Mouse (Mus musculus): ENCODE data around the gene Adprhl1.

The Adprhl1 gene

DNA sequence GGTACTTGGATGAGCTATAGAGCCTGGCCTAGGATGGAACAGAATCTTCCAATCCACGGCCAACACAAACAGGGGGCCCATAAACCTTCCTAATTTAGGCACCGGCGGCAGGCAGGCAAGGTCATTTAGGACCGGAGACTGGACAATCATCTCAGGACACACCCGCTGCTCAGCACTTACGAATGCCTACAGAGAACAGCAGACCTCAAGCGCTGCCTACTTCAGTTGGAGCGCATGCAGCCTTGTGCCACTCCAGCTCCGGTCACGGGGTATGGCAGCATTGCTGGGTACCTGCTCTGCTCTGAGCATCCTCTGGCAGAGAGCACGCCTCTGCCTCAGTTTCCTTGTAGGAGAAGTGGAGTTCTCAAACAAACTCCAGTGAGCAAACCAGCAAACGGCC is 24.2 kb downstream of the Adprhl1 start:
- DNase-seq (ENCODE audit: low spot score) = no peak

DNA sequence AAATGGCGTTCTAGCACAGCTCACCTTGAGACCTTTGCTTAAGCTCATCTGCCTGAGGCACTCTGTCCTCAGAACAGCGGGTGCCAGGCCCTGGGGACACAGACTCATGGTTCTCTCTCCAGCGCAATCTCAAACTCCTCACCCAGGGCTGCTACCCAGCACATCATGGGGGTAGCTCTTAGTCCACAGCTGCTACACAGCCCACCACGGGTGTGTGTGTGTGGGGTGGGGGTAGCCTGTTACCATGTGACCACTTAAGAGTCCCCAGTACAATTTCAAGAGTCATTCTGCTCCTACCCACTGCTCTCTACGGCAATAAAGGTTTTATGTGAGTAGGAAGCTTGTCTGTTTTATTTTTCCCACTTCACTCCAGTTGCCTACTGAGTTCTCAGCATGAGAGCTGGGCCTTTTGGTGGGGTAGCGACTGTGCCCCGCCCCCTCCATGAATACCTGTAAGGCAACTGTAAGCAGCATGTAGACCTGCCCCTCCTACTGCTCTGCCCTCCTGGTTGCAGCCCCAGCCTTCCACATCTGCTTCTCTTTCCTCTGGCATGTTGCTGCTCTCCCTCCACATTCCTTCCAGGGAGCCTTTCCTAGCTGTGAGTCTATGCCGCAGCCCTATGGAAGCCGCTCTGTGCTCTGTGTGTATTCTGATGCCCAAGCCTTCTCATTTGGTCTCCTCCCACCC is 24.9 kb downstream of the Adprhl1 start:
- no peak for DNase-seq (ENCODE audit: low spot score)

DNA sequence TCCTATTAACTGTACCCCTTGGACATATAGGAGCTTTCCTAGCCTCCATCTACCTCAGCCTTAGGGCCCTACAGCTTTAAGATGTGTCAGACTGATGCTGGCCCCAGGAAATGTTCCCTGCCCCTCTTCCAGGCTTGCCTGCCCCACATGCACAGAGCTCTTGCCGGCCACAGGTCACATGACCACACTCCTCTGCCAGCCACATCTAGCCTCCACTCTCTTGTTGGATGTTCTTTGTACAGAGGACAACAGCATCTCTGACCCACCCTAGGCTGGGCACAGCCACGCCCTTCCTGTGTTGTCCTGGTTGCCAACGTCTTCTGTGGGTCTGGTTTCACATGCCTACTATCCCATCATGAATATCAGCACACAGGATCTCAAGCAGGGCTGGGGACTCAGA is 26.8 kb downstream of the Adprhl1 start:
- no peak for DNase-seq (ENCODE audit: low spot score)

DNA sequence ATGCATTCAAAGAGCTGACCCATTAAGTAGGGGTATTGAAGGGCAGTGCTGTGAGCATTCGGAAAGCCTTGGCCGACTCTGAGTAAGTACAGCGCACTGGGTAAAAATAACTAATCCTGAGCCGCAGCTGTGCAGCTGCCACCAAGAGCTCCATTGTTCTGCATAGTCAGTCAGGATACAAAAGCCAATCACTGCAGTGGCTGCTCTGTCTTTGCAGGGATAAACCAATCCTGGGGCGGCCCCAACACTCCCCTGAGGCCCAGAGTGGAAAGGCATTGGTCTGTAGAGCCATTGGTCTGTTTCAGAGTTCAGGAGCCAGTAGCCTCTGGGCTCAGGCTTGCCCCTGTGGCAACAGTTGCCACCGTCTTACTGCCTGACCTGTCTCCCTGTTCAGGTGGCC is 27.7 kb downstream of the Adprhl1 start:
- no peak for DNase-seq (ENCODE audit: low spot score)

GRCm38 (mm10) chr8:13224426-13224825 is 29.5 kb downstream of the Adprhl1 start:
- no peak for DNase-seq (ENCODE audit: low spot score)

- DNase-seq (ENCODE audit: low spot score) = no peak
These were observed 35.5 kb downstream of the Adprhl1 start for GRCm38 (mm10) chr8:13218441-13218840.

DNA sequence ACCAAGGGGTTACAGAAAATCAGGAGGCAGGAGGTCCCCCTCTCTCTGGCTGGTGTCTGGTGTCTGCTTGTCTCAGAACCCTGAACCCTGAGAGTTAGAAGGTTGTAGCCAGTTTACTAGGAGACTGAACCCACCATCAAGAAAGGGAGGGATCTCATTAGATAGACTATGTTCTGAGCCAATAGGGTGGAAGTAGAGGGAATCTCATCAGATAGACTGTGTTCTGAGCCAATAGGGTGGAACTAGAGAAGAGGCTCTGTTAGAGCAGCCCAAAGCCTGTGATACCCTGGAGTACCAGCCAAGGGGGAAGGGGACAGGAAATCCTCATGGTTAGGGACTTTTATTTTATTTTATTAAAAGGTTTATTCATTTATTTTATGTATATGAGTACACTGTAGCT is 36.0 kb downstream of the Adprhl1 start:
- no peak for DNase-seq (ENCODE audit: low spot score)

DNA sequence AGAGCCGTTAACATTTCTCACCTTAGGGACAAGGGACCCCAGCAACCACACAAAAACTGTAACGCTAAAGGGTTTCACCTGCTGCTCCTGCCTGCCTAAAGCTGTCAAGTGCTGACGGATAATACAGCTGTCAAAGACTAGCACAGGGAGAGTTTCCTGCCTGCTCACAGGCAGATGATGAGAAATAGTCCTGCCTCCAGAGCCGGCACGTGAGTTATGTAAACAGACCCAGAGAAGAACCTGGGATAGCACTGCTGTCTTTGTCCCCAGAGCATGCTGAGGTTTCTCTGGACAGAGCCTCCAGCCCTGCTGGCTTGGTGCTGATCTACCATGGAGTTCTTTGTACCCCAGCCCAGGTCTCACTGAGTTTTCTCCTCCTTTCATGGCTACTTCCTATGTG is 36.9 kb downstream of the Adprhl1 start:
- no peak for DNase-seq (ENCODE audit: low spot score)

DNA sequence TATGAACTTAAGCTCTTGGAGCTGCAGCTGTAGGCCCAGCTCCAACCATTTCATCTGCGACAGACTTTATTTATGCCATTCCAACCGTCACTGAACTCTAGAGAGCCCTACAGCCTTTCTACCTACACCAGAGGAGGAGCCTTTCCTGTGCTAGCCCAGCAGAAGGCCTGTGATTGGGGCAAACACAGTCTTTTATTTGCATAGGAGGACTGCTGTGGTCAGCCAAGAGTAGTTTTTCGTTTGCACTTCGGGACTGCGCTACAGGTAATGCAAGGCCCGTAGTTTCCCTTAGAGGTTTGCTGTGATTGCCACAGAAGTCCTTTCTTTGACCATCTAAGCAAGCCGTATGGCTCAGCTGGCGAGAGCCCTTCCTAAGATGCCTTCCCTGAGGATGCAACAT is 37.6 kb downstream of the Adprhl1 start:
- DNase-seq (ENCODE audit: low spot score) = no peak

- DNase-seq (ENCODE audit: low spot score) = peak; percentile 85
These were observed 40.3 kb downstream of the Adprhl1 start for GRCm38 (mm10) chr8:13213479-13214268.

DNA sequence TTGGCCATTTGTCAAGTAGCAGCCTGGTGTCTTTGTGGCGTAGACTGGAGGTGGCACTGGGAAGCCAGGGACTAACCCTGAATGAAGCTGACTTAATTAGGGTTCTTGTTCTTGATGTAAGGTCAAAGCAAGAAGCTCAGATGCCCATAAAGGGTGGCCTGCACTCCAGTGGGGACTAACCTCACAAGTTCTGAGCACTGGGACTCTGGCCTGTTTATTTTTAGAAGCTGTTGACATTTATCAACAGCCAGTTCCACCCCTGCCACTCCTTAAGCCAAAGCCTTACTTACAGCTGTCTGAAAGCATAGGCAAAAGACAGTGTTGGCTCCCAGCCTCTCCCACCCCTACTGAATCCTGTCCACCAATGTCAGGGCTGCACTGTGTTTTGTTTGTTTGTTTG is 44.2 kb downstream of the Adprhl1 start:
- DNase-seq (ENCODE audit: low spot score) = no peak

DNA sequence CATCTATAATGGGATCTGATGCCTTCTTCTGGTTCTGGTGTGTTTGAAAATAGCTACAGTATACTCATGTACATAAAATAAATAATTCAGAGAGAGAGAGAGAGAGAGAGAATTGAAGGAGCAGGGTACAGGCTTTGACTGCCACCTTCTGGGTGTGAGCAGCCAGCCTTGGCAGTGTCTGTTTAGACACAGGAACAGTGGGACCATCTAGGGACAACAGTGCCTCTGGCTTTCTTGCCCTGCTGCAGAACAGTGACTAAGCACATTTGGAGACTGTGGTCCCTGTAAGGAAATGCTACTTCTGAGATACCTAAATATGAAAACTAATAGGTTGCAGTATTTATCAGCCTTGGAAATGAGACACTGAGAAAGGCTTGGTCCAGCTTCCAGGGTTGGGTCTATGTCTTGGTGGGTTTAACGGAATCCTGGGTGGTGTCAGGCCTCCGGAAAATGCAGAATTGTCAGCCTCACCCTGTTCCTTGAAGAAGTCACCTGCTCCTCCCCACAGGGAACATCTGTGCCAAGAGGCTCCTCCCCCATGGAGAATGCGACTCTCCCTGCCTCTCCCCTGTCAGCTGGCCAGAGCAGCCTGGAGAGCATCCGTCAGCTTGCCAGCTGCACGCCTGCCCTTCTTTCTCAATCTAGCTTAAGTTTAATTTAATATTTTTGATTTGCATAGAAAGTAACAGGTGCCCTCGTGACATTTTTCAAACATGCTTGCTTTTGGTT is 45.2 kb downstream of the Adprhl1 start:
- DNase-seq (ENCODE audit: low spot score) = no peak

DNA sequence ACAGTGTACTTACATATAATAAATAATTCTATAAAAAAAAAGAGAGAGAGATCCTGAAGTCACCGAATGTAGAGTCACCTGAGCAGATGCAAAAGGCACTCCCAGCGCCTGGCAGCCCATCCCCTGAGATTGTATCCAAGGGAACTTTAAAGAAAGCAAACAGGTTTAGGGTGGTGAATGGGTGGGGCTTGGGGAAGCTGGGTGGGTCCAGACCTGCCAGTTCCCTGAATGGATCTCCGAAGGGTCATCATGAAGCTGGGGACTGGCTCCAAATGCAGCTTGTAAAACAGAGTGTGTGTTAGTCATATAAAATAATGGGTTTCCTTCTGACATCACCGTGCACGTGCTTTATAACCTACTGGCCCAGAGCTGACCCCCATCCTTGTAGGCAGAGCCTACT is 47.7 kb downstream of the Adprhl1 start:
- no peak for DNase-seq (ENCODE audit: low spot score)

DNA sequence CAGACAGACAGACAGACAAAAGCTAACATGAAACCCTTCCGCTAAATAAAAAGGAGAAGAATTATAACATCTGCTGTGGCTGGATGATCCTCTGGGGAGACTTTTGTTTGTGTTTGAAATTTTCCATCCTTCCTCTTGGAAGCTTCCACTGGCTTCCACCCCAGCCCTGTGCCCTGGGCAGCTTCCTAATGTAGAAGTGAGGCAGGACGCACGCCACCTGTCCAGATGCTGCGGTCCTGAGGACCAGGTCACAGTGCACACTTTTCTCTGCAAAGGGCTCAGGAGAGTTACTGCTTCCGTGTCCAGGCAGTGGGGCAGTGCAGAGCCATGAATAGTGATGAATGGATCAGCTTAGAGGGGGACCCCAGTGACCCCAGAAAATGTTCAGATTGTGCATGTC is 48.7 kb downstream of the Adprhl1 start:
- no peak for DNase-seq (ENCODE audit: low spot score)

DNA sequence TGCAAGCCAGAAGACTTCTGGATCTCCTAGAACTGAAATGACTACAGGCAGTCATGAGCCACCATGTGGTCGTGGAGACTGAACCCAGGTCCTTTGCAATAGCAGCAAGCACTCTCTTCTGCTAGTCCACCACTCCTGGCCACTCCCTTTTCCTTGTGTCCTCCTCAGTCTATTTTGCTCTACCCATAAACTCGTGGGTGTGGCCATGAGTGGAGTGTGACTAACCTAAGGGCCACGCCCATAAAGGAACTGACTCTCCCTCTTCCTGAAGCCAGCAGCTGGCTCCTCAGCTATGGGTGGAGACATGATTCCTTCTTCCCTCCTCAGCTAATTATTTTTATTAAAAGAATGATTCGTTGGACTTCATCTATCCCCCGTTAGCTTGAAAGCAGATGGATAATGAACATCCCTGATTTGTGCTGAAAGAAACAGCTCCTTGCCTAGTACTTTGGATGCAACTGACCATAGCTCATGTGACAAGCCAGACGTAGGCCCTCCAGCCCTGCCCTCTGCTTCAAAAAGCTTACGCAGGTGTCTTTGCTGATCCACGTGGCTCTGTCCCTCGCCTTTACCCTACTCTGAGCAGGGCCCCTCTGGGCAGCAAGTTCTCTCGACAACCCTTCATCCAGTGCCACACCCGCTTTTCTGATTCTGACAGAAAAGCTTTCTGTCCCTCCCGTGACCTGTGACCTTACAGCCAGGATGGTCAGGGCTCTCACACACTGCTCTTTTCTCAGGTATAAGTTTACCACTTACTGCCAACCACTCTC is 49.4 kb downstream of the Adprhl1 start:
- DNase-seq (ENCODE audit: low spot score) = peak; percentile 30

DNA sequence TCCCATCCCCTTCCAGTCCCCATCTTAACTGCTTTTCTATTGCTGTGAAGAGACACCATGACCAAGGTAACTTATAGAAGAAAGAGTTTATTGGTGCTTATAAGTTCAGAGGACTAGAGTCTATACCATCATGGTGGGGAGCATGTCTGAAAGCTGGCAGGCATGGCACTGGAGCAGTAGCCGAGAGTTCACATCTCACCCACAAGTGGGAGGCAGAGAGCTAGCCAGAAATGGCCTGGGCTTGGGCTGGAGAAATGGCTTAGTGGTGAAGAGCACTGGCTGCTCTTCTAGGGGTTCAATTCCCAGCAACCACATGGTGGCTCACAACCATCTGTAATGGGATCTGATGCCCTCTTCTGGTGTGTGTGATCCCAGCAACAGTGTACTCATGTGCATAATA is 50.5 kb downstream of the Adprhl1 start:
- no peak for DNase-seq (ENCODE audit: low spot score)

- no peak for DNase-seq (ENCODE audit: low spot score)
These were observed 51.2 kb downstream of the Adprhl1 start for GRCm38 (mm10) chr8:13202806-13203205.

GRCm38 (mm10) chr8:13202041-13202440 is 51.9 kb downstream of the Adprhl1 start:
- no peak for DNase-seq (ENCODE audit: low spot score)

DNA sequence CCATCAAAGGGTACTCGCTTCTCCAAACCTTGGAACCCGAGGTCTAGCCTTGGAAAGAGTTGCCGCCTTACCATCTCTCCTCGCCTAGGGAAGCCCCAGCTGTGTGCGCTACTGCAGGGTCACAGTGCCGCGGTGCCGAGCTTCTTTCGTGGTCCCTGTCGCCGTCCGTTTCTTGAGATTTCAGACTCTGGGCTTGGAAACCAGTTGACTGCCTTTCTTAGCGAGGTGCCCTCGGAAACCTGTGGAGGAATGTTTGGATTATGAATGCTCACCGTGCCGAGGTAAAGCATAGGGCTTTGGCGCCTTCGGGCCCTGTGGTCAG is 53.0 kb downstream of the Adprhl1 start:
- DNase-seq (ENCODE audit: low spot score) = no peak

GRCm38 (mm10) chr8:13200301-13201012 is 53.5 kb downstream of the Adprhl1 start, which contains the start of gene Grtp1:
Grtp1 (minus strand) TSS chr8:13200620.
- DNase-seq (ENCODE audit: low spot score) = peak; percentile 64

GRCm38 (mm10) chr8:13199385-13200061 is 54.4 kb downstream of the Adprhl1 start:
- DNase-seq (ENCODE audit: low spot score) = no peak

Data from urinary bladder, postnatal 25 days (tissue).